Mouse (Mus musculus): Measurements from ENCODE around the gene Vangl1. TPM values are rescaled to one million over a fixed set of nuclear protein-coding genes. Genes with fewer than 3 reads are reported as not detected.

Gene Vangl1
- polyA plus RNA-seq, 1 experiment = 7.7 TPM

DNA sequence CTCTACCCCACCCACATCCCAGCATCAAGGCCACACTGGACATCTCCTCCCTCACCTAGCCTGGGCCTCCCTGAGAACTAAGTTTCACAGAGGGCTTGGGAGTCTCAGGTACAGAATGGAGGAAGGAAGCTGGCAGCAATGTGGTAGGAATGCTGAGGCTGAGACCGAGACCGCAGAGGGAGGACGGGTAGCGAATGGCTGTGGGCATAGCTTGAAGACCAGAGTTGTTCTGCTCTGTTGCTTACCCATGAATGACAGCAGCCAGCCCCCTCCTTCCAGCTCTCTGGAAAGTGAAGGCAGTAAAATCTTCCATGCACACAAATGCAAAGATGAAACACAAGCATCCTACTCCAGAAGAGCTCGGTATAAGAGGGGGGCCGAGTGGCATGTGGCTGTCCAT lies 65.6 kb downstream of the Vangl1 start:
- H3K27ac ChIP-seq (ENCODE audit: insufficient read depth, low read depth, low read length) = no peak overlapping the region
- TF ChIP-seq CTCF (IDR thresholded peaks at IDR 0.05; ENCODE audit: extremely low read depth, insufficient read length, insufficient replicate concordance, low read depth, low read length) (no peak), POLR2A (IDR thresholded peaks at IDR 0.05; ENCODE audit: low read depth, low read length) (no peak)
- no peaks in the 10 kb centered on the region for H3K36me3 ChIP-seq (ENCODE audit: control insufficient read depth, insufficient read depth, low read length)
- H3K4me1 ChIP-seq (ENCODE audit: control insufficient read depth, insufficient read depth, insufficient read length, low read length) = no peaks in the 10 kb centered on the region
- no peaks in the 10 kb centered on the region for H3K27me3 ChIP-seq (ENCODE audit: control insufficient read depth, insufficient read depth, low read length)
- no peak overlapping the region for H3K4me3 ChIP-seq (ENCODE audit: low read depth, low read length)
- WGBS = 91% methylated on average over 6 of the region's 6 CpGs

DNA sequence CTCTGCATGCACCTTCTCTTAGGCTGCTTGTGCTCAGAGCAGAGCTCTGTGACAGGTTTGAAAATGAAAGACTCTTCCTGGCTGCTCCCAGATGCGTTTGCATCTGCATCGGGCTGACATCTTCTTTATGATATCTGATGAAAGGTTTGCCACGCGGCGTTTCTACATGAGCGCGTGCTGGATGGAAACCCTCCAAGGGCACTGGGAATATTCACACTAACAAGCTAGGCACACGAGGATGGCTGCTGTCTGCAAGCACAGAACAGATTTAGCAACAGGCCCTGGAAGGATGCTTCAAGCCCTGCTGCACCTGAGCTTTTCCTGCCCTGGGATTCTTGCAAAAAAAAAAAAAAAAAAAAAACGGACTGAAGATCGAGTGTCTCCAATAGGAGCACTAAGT lies 67.3 kb downstream of the Vangl1 start:
- Histone ChIP-seq H3K4me1 (ENCODE audit: control insufficient read depth, insufficient read depth, insufficient read length, low read length) (no peaks in the 10 kb centered on the region), H3K27me3 (ENCODE audit: control insufficient read depth, insufficient read depth, low read length) (no peaks in the 10 kb centered on the region), H3K36me3 (ENCODE audit: control insufficient read depth, insufficient read depth, low read length) (no peaks in the 10 kb centered on the region), H3K4me3 (ENCODE audit: low read depth, low read length) (no peak overlapping the region), H3K27ac (ENCODE audit: insufficient read depth, low read depth, low read length) (no peak overlapping the region)
- TF ChIP-seq CTCF (IDR thresholded peaks at IDR 0.05; ENCODE audit: extremely low read depth, insufficient read length, insufficient replicate concordance, low read depth, low read length) = no peak
- TF ChIP-seq POLR2A (IDR thresholded peaks at IDR 0.05; ENCODE audit: low read depth, low read length) = no peak
- 76% methylated on average over 10 of the region's 10 CpGs for WGBS

DNA sequence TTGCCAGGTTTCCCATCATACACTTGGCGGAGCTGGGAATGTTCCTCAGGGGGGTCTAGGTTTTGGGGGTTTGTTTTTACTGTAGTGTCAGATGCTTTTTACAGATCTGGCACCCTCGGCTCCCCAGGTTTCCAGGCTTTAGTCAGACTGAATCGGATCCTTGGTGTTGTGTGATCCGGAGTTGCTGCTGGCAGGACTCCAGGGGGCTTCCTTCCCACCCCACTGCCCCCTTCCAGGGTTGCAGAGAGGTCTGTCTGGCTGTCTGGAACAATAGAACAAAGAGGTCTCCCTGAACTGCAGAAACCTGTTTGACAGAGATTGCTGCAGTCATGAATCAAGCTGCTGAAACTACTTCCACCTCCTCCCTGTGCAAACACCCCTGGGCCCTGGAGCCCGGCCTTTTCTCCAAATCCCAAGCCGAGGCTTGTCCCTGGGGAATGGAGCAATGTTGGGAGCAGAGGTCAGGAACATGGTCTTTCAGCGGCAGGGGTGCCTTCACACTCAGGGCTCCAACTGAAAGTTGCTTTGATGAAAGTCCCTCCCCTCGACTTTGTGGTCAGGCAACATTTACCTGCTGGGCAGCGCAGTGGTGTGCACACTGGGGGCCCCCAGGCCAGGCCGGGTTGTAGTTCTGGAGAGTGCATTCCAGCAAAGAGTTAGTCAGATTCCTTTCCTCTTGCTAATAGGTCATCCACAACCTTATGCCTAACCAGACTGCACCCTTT lies 68.9 kb downstream of the Vangl1 start:
- Histone ChIP-seq H3K27me3 (ENCODE audit: control insufficient read depth, insufficient read depth, low read length) (no peaks in the 10 kb centered on the region), H3K27ac (ENCODE audit: insufficient read depth, low read depth, low read length) (no peak overlapping the region), H3K4me1 (ENCODE audit: control insufficient read depth, insufficient read depth, insufficient read length, low read length) (no peaks in the 10 kb centered on the region), H3K36me3 (ENCODE audit: control insufficient read depth, insufficient read depth, low read length) (no peaks in the 10 kb centered on the region), H3K4me3 (ENCODE audit: low read depth, low read length) (no peak overlapping the region)
- TF ChIP-seq POLR2A (IDR thresholded peaks at IDR 0.05; ENCODE audit: low read depth, low read length) = no peak
- TF ChIP-seq CTCF (IDR thresholded peaks at IDR 0.05; ENCODE audit: extremely low read depth, insufficient read length, insufficient replicate concordance, low read depth, low read length) = no peak
- 25% methylated on average over 10 of the region's 10 CpGs for WGBS

DNA sequence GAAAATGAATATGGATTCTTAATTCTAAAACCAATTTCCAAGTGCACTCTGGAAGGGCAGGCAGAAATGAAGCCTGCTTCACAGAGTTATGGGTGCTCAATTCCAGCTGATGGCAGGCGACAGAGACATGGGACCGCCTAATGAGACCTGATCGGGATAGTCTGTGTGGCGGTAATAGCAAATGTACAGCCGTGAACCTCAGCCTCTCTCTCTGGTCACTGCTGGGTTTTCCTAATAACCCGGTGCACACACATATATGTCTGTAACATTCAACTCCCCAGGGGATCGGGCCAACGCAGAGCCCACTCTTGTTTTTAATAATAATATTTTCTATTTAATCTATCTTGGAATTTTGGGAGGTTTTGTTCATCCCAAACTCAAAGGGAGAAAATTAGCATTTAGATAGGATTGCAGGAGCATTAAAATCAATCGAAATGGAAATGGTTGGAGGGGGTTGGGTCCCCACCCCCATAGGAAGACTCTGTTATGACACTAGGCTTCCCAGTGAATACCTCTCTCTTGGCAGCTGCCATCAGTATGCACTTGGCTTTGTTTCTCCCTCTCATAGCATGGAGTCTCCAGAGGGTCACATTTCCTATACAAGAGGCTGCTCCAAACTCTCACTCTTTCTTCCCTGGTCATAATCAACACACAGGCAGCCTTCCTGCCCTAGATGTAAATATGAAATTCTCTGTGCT lies 72.7 kb downstream of the Vangl1 start:
- Histone ChIP-seq H3K27me3 (ENCODE audit: control insufficient read depth, insufficient read depth, low read length) (no peaks in the 10 kb centered on the region), H3K4me1 (ENCODE audit: control insufficient read depth, insufficient read depth, insufficient read length, low read length) (no peaks in the 10 kb centered on the region), H3K4me3 (ENCODE audit: low read depth, low read length) (no peak overlapping the region), H3K36me3 (ENCODE audit: control insufficient read depth, insufficient read depth, low read length) (no peaks in the 10 kb centered on the region), H3K27ac (ENCODE audit: insufficient read depth, low read depth, low read length) (no peak overlapping the region)
- TF ChIP-seq POLR2A (IDR thresholded peaks at IDR 0.05; ENCODE audit: low read depth, low read length) (no peak), CTCF (IDR thresholded peaks at IDR 0.05; ENCODE audit: extremely low read depth, insufficient read length, insufficient replicate concordance, low read depth, low read length) (no peak)
- WGBS = 92% methylated on average over 9 of the region's 9 CpGs

DNA sequence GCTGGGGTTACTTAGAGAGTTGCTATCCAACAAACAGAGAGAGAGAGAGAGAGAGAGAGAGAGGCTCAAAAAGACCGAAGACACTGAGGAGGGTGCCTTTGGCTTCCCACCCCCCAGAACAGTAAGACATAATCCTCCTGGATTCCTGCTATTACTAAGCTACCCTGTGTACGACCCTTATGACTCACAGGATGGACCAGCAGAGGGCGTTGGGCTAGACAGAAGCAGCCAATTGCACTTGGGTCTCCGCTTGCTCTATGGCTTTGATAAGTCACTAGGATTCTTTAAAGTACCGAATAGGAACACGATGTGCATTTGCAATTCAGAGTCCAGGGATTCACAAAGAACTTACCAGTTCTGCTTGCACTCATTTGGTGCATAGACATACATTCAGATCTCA lies 74.0 kb downstream of the Vangl1 start:
- H3K27me3 ChIP-seq (ENCODE audit: control insufficient read depth, insufficient read depth, low read length) = no peaks in the 10 kb centered on the region
- H3K27ac ChIP-seq (ENCODE audit: insufficient read depth, low read depth, low read length) = no peak overlapping the region
- TF ChIP-seq POLR2A (IDR thresholded peaks at IDR 0.05; ENCODE audit: low read depth, low read length) (no peak), CTCF (IDR thresholded peaks at IDR 0.05; ENCODE audit: extremely low read depth, insufficient read length, insufficient replicate concordance, low read depth, low read length) (no peak)
- WGBS = 66% methylated on average over 6 of the region's 6 CpGs
- no peak overlapping the region for H3K4me3 ChIP-seq (ENCODE audit: low read depth, low read length)
- H3K4me1 ChIP-seq (ENCODE audit: control insufficient read depth, insufficient read depth, insufficient read length, low read length) = no peaks in the 10 kb centered on the region
- no peaks in the 10 kb centered on the region for H3K36me3 ChIP-seq (ENCODE audit: control insufficient read depth, insufficient read depth, low read length)

DNA sequence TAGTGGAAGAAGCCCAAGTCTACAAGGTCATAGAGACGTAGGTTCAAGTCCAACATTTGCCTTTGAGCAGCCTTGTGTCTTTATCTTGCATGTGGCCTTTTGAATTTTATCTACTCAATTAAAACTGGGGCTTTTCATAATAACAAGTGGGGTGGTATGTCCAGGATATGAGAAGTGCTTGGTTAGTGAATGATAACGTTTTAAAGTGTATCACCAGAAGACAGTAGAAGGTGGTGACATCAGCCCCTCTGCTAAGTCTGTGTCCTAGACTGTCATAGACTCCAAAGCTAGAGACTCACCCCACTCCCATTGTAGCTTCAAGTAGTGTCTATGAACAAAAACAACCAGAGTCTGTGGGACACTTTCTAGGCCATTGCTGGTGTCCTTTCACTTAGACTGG lies 76.3 kb downstream of the Vangl1 start:
- Histone ChIP-seq H3K36me3 (ENCODE audit: control insufficient read depth, insufficient read depth, low read length) (no peaks in the 10 kb centered on the region), H3K4me1 (ENCODE audit: control insufficient read depth, insufficient read depth, insufficient read length, low read length) (no peaks in the 10 kb centered on the region), H3K27ac (ENCODE audit: insufficient read depth, low read depth, low read length) (no peak overlapping the region), H3K4me3 (ENCODE audit: low read depth, low read length) (no peak overlapping the region), H3K27me3 (ENCODE audit: control insufficient read depth, insufficient read depth, low read length) (no peaks in the 10 kb centered on the region)
- TF ChIP-seq POLR2A (IDR thresholded peaks at IDR 0.05; ENCODE audit: low read depth, low read length) = no peak
- no peak for TF ChIP-seq CTCF (IDR thresholded peaks at IDR 0.05; ENCODE audit: extremely low read depth, insufficient read length, insufficient replicate concordance, low read depth, low read length)
- 80% methylated on average over 2 of the region's 2 CpGs for WGBS

DNA sequence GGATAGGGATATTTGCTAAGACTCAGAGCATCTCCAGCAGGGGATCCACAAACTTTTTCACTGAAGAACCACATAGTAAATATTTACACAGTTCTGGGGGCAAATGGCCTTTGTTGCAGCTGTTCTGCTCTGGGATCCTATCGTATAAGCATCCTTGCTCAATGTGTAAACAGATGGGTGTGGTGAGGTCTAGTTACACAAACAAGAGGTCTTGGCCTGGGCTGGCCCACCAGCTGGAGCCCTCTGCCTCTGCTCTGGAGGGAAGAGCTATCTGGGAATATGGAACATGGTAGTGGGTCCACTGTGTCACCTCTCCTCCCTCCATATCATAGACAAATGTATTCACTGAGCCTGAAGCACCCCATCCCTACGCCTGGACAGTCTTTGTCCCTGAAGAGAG lies 77.4 kb downstream of the Vangl1 start:
- no peak for TF ChIP-seq CTCF (IDR thresholded peaks at IDR 0.05; ENCODE audit: extremely low read depth, insufficient read length, insufficient replicate concordance, low read depth, low read length)
- TF ChIP-seq POLR2A (IDR thresholded peaks at IDR 0.05; ENCODE audit: low read depth, low read length) = no peak
- Histone ChIP-seq H3K27me3 (ENCODE audit: control insufficient read depth, insufficient read depth, low read length) (no peaks in the 10 kb centered on the region), H3K4me1 (ENCODE audit: control insufficient read depth, insufficient read depth, insufficient read length, low read length) (no peaks in the 10 kb centered on the region), H3K4me3 (ENCODE audit: low read depth, low read length) (no peak overlapping the region), H3K27ac (ENCODE audit: insufficient read depth, low read depth, low read length) (no peak overlapping the region), H3K36me3 (ENCODE audit: control insufficient read depth, insufficient read depth, low read length) (no peaks in the 10 kb centered on the region)
- WGBS = 47% methylated on average over 2 of the region's 2 CpGs
